Mouse (Mus musculus) left cerebral cortex, postnatal 4 days (tissue): ENCODE data around the gene Arcn1. TPM values are rescaled to one million over a fixed set of nuclear protein-coding genes. Genes with fewer than 3 reads are reported as not detected.
A peak's percentile ranks its signal among the peaks of the same experiment; 100 is the strongest.

Experiments used
- DNase-seq: peaks from one replicate; pipeline ENCODE4 v3.0.0-alpha.2; 2022
- intact Hi-C: fragments of 180-260 bp; cut with DNase I; formaldehyde crosslinking; loops from one replicate; pipeline ENCODE4 v1.15.1; 2025
- total RNA-seq, 2 experiments: library from RNA; stranded (reverse); gene quantifications; 2 replicates each; pipeline ENCODE4 v1.2.3; 2021

The Arcn1 gene
- total RNA-seq, 2 experiments from 2014 or later = 116 to 122 TPM

DNA sequence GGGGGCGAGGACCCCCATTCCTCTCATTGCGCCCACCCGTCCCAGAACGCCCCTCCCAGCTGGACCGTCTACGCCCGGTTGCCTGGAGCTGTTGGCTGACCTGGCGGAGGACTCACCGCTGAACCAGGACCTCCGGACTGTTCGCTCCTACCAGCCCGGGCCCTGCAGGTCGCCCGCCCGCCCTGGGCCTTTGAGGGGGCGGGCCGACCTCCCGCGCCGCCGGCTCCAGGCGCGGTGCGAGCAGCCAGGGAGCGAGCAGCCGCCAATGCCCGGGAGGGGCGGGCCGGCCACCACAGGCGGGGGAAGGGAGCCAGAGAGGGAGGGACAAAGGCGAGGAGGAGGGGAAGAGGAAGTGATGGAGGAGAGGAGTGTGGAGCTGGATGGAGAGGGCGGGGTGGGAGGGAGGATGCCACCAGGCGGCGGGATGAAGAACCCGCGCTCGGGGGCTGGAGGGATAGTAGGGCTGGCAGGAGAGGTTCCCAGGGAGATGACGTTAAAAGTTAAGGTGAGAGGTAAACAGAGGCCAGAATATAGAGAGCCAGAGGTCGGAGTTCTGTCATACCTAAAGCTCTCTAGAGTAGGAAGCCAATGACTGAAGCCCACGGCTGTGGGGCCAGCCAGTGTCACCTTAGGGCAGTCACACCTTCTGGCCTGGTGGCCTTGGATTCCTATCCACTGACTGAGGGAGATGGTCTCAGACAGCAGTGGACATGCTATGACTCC is 46.3 kb downstream of the Arcn1 start:
- peak; percentile 93 for DNase-seq
- intact Hi-C loops = no loop called here

DNA sequence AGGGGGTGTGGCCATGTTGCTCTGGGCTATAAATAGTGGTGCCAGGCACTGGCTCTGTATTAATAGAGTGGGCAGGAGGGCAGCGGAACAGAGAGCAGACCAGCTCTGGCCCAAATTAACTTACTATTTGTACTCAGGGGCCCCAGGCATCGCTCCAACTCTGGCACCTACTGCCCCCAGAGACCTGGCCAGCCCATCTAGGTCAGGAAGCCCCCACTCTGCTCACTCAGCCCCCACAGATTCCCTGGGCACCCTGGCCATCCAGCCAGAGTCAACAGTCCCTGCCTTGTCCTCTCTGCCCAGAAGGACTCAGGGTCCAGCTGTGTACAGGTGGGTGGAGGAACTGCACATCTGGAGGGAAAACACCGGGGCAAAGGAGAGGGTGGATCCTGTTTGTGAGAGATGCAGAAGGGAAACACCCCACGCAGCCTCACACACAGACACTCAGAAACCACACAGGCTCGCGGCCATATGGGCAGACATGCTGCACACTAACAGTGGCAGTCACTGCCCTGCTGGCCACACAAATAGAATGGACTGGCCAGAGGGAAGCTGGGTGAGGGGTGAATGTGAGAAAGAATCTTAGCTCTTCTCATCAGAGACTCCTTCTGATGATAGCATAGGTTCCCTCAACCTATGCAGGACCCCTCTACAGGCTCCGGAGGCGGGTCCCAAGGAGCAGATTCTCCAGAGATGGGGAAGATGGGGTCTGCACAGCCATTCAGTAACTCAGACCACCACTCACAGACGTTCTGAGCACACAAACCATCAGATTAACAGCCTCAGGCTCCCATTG is 47.1 kb downstream of the Arcn1 start:
- DNase-seq = peak; percentile 56
- intact Hi-C loops = no loop called here

DNA sequence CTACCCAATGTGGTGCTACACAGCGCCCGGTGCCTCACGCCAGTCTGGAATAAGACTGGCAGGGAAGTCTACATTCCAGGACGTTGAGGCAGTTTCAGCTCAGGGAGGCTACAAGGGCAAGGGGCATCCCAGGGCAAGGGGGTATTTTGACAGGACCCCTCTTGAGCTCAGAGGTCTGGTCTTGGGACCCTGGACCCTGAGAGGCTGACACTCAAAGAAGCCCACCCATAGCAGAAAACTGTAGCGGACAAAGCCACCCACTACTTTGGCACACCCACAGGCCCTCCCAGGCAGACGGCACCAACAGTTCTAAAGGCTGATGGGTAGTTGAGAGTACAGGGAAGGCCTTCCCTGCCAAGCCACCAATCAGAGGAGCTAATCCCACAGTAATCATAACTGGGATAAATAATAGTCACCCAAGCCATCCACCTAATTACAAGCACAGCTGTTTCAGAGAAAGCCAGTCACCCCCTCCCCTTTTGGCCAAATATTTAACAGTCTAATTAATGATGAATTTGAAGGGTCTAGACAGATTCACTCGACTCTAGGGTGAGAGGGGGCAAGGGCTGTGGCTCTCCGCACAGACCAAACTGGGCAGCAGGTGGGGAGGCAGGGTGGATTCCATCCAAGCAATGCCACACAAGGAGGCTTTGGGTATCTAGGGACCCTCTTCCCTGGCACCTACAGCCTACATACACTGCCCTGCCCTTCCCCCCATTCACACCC is 47.9 kb downstream of the Arcn1 start:
- DNase-seq = peak; percentile 84
- intact Hi-C loops = no loop called here

DNA sequence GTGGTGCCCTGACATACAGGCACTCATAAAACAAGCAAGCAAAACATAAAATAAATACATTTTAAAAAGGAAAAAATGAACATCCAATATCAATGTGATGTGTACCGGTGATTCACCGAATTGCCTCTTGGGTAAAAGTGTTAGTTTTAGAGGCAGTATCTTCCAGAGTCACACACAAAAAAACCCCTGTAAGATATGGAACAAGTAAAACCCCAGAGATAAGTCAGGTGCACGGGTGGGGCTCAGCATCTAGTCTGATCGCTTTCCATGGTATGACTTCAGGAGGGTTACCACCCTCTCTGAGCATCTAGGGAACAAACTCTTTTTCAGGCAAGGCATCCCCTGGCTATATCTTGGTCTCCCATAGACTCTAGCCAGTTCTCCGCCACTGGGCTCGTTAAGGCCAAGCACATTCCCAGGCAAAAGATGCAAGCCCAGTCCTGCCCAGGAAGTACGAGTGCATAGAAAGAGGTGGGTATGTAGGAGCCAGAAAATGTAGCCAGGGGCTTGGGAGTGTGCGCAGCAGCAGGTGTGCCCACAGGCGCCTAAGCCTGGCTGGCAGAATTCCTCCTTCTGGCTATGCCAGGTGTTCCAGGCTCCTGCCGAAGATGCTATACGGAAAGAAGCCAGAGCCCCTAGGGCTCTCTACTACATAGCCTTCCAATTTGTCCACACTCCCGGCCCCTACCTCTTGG is 48.6 kb downstream of the Arcn1 start:
- intact Hi-C loops = no loop called here

DNA sequence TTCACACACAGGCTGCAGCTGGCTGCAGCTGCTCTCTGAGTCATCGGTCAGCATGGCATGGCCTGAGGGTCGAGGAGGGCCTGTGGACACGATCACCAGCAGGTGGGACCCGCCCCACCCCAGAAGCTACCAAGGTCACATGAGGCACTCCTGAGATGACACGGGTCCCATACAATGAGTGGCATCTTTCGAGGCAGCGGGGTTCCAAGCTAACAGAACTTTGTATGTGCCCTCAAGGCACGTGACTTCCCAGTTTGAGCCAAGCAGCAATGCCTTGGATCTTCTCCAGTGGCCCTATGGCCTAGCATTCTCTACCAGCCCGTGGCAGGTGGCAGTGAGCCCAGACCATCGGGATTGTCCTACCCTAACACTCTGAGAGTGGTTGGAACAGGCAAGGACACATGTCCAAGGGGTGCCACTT is 49.8 kb downstream of the Arcn1 start:
- DNase-seq = peak; percentile 94

More for the DNA sequence above, 48.6 kb downstream of the Arcn1 start:
- DNase-seq = peak; percentile 75

DNA sequence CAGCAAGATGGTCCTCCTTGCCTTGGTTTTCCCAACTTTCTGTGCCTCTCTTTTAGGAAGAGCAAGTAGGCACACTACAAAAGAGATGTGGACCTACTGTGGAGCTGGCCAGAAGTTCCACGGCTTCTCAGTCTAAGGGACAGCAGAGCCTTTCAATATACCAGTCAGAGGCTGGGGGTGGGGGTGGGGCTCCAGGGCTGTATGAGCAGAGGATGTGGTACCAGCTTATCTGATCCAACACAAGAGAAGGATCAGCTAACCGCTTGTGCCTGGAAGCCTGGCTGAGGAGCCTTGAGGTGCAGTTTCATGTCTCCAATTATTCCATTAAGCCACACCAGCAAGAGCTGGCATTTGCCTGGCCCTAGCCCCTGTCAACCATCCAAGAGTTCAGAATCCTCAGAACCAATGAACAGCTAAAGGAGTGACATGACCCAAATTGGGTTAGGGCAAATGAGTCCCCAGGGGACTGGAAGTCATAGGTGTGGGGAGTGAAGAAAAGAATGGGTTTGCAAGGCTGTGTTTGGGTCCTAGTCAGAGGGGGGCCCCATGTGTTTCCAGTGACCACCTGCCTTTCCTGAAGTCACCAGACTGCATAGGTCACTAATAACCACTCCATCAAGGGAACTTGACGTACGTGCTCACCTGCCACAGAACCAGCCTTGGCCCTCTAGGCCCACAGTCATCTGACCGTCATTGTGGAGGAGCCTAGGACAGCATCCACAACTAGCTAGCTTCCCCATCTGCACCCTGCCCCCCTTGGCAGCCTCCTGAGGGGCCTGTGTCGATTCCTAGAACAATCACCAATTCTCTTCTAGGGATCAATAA is 50.4 kb downstream of the Arcn1 start:
- intact Hi-C loops = no loop called here
- DNase-seq = no peak

More for the DNA sequence above, 49.8 kb downstream of the Arcn1 start:
- intact Hi-C loops = no loop called here

DNA sequence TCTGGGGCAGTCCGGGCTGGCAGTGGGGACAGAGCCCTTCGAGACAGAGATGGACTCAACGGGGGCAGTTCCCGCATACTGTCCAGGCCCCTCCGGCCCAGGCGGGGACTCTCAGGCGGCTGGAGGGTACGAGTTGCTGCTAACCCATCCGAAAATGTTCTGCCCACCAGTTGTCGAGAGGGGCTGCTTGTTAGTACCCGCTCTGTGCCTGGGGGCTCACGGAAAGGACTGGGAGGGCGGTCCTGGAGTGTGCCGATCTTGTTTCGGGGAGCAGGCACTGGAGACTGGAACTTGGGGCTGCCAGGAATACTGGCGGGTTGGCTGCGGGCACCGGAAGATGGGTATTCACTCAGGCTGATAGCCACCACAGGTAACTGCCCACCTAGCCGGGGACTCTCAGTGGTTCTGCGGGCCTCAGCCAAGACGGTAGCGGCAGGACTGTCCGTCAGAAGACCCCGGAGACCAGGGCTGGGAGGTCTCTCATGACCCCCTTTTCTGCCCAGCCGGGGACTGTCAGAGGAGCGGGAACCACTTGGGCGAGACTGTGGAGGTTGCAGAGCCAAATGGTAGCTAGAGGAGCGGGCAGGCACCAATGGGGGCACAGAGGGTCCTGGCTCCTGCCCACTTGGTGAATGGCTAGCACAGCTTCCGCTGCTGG is 51.8 kb downstream of the Arcn1 start:
- intact Hi-C loops = no loop called here
- no peak for DNase-seq

DNA sequence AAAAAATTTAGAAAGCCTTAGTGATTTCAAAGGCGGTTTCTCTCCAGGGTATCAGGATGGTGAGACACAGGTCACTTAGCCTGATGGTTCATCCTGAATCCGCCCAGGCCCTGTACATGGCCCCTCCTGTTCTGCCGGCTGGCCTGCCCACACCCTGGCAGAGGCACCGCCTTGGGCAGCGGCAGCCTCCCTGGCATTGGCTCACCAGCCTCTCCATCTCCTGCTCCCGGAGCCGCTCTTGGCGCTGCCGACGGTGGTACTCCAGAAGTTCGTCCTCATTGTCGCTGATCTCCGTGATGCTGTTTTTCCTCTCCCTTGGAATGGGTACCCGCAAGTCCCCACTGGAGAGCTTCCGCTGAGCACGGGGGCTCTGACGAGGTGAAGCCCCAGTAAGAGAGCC is 52.5 kb downstream of the Arcn1 start:
- intact Hi-C loops = no loop called here
- DNase-seq = peak; percentile 50

DNA sequence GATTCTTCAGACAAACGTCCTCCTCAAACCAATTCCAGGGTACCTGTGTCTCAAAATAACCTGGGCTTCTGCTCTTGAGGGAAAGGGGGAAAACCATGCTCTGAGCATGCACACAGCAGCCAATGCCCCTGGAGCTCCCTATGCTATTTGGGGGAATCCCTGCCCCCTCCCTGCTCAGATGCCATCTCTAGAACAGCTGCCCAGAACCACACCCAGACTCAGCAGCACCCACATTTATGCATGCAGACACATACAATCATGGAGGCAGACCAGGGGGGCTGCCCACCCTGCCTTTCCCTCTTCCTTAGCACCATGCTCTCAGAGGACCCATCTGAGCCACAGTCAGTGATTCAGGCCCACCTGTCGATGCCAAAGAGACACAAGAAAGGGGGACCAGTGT is 54.1 kb downstream of the Arcn1 start:
- intact Hi-C loops = no loop called here

DNA sequence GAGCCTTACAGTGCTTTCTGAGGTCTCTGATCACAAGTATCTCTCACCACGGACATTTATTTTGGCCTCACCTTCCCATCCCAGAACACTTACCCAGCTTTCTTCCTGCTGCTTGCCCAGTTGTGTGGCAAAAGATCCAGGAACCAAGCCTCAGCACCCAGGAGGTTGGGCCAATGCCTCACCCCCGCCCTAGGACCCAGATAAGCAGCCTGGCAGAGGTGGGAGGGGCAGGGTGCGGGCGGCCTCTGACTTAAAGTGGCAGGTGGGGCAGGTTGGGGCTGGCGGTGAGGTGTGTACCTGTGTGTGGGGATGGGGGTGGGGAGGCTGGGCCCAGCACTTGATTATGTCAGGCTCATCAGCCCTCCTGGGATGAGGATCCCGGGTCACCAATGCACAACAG is 54.6 kb downstream of the Arcn1 start:
- intact Hi-C loops = no loop called here
- no peak for DNase-seq

More for the DNA sequence above, 54.1 kb downstream of the Arcn1 start:
- DNase-seq = no peak

DNA sequence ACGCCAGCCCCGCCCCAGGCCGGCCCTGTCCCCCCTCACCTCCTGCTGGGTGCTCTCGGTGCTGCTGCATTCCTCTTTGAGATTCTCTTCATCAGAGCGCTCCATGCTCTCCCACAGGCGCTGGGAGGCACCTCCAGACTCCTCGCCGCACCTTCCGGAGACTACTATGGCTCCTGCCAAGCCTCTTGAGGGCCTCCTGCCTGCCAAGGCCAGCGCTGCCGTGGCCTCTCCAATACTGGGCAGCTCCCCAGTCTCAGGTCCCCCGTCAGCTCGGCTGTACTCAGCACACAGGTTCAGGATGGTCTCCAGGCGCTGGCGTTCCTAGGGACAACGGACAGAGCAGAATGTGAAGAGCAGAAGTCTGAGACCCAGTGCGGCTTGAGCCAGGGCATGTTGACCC is 56.0 kb downstream of the Arcn1 start:
- intact Hi-C loops = no loop called here
- DNase-seq = no peak

DNA sequence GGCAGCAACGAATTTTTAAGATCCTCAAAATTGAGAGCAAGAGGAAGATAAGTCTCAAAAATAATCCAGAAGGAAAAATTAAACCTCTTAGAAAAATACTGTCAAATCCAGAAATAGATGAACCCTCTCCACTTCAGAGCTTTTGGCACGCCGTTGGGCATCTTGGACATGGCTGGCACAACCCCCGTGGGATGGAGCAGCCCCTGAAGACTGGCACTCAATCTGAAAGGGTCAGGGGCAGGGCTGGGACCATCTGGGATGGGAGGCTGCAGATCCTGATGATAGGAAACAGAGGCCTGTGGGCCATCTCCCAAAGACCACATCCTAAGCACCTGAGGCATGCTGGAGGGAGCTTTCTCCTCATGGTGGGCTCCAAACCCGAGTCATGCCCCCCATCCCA is 57.4 kb downstream of the Arcn1 start:
- intact Hi-C loops = no loop called here
- DNase-seq = peak; percentile 56

DNA sequence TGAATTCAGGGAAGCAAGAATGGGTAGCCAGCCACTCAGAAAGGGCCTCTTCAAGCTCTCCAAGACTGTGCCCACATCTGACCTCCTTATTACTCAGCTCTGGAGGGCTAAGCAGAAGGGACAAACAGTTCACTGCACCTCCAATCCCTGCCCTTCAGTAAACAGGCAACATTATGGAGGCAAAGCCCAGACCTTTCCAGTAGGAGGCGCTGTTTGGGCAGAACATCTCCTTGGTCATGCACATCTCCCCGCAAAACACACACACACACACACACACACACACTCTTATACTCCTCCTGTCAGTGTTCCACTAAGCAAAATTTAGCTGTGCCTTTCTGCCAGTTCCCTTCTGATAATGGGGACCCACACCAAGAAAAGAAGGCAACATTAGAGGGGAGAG is 58.0 kb downstream of the Arcn1 start:
- no peak for DNase-seq

DNA sequence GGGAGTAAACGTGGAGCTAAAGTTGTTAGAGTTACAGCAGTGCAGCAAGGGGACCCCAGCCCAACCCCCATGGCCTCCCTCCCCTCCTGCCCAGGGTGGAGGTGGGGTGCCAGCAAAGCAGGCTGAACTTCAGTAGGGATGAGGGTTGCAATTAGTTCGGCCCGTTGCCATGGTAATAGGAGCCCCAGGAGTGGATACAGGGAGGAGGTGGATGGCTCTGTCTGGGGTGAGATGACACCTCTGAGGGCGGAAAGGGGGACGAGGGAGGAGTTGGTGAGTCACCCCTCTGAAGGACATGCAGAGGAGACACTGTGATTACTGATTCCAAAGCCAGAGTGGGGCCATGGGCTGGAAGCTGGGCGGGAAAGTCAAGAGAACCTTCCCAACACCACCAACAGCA is 58.7 kb downstream of the Arcn1 start:
- no peak for DNase-seq
- intact Hi-C loops = no loop called here

More for the DNA sequence above, 58.0 kb downstream of the Arcn1 start:
- intact Hi-C loops = no loop called here

DNA sequence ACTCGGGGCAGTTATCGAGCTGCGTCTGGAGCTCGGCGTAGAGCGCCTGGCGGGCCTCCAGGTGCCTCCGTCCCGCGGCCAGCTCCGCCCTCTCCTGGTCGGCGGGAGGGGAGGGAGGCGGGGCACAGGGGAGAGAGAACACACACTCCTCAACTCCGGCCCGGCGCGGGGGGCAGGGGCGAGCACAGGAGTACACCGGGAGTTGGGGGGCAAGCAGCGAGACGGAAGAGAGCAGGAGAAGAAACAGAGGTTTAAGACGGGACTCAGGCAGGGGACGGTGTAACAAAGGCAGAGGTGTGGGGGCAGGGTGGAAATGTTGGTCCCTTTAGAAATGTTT is 59.2 kb downstream of the Arcn1 start:
- intact Hi-C loops = no loop called here
- peak; percentile 77 for DNase-seq

DNA sequence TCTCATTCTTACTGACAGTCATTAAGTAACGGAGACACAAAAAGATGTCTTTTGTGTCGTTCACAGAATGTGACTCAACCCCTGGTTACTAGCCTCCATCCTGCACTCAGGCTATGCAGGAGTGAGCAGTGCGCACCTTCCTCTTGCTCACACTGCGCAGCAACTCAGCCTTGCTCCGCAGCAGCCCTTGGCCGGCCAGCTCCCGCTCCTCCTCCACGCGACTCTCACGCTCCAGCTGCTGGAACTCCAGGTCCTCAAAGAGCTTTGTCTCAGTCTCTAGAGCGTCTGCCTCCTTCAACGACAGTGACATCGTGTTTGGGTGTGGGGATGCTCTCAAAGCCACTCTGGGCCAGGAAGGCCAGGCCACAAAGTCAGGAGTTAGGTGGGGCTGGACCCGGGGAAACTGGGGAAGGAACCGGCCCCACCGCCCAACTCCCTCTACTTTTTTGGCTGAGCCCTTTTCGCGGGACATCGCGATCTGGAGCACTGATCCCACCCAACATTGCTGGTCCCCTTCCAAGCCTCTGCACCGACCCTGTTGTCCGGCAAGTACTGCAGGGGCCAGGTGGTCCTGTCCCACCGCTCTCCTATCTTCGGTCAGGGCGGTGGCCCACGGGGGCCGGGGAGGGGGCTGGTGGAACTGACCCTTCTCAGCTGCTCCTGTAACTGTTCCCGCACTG is 59.8 kb downstream of the Arcn1 start:
- DNase-seq = no peak
- intact Hi-C loops = no loop called here

DNA sequence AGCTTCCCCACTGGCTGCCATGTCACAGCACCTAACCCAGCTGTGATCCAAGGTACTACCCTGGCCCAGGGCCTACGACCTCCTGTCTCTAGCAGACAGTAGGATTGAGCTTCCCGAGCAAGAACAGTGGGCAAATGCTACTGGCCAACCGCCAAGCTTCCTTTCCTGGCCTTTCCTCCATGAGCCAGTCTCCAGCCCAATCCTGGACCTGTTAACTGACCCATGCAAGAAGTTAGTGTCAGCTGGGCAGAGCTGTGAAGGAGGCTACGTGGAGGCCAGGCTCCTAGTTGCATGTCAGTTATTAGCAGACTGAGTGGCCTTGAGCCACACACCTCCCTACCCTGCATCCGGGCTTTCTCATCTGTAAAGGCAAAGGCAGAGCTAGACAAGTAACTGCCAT is 67.9 kb downstream of the Arcn1 start:
- no peak for DNase-seq
- intact Hi-C loops = no loop called here

DNA sequence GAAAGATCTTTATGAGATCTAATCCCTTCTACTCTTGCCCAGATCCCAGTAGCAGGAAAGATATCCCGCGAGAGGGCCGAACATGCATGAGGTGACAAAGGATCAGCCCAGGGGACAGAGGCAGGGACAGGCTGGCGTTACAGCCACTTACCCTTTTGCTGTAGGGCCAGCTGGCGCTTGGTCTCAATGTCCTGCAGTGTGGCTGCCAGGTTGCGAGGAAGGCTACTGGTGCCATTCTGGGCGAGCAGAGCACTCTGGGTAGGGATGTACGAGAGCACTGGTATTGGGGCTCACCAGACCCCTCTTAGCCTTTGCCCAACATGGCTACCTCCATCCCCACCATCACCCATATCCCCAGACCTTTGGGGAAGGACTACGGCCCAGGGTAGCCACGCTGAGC is 68.4 kb downstream of the Arcn1 start:
- intact Hi-C loops = no loop called here
- DNase-seq = no peak

DNA sequence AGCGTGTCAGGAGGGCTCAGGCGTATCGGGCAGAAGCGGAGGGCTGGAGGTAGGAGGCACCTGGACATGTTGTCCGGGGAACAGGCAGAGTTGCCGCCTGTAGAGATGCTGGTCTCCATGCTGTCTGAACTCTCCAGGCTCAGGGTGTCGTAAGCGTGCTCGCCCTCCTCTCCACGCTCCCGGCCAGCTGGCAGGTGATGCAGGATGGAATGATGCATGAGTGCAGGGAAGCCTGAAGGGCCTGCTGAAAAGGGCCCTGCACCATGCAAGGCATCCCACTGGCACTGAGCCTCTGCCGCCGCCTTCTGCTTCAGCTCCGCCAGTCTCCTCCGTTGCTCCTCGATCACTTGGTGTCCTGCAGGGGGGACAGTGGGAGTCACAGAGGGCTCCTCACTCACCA is 69.8 kb downstream of the Arcn1 start:
- intact Hi-C loops = no loop called here
- DNase-seq = no peak
